Mouse (Mus musculus) retina, embryonic 14.5 days (tissue): Measurements from ENCODE around the gene H2-DMb2.
A peak's percentile ranks its signal among the peaks of the same experiment; 100 is the strongest.

ENCODE experiments used
- DNase-seq: peaks from one replicate; pipeline ENCODE4 v3.0.0-alpha.2; 2015; ENCODE audit warnings: low spot score

H2-DMb2 gene

DNA sequence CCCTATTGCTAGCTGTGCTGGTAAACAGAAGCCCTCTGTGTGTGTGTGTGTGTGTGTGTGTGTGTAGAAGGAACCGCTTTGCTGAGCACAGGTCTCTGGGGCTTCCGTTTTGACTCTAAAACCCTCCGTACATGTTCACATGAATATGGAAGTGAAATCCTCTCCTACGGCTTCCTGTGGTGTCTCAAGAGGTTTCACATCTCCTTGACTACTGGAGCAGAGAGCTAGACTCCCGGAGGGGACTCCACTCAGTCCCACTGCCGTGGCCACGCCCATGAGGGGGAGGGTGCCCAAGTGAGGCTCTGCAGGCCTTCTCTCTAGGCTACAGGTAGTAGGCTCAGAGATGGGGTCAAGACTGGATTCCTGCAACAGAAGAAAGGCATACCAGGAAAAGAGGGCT, at the start of gene H2-DMb2:
H2-DMb2 (plus strand) TSS at position 275 of the 400 bp plus-strand sequence.
- peak; percentile 23 for DNase-seq

DNA sequence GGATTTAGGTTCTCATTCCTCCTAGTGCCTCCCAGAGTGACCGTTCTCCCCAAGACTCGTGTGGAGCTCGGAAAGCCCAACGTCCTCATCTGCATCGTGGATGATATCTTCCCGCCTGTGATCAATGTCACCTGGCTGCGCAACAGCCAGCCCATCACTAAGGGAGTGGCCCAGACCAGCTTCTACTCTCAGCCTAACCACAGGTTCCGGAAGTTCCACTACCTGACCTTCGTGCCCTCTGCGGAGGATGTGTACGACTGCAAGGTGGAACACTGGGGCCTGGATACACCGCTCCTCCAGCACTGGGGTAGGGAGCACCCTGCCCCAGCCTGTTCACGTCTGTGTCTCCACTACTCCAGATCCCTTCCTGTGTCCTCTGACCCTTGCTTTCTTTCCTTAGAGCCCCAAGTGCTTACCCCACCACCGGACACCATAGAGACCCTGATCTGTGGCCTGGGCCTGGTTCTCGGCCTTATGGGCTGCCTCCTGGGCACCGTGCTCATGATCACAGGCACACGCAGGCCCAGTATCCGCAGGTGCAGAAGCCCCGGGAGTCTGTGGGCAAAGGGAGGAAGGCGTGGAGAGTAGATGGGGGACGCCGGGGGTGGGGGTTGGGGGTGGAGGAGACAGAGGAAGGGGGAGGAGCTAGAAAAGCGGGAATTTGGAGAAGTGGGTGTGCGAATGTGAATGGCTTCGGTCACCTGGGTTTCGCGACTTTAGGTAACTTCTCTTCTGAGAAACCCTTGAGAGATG, 48.6 kb upstream of the H2-DMb2 start:
- DNase-seq, result no peak

DNA sequence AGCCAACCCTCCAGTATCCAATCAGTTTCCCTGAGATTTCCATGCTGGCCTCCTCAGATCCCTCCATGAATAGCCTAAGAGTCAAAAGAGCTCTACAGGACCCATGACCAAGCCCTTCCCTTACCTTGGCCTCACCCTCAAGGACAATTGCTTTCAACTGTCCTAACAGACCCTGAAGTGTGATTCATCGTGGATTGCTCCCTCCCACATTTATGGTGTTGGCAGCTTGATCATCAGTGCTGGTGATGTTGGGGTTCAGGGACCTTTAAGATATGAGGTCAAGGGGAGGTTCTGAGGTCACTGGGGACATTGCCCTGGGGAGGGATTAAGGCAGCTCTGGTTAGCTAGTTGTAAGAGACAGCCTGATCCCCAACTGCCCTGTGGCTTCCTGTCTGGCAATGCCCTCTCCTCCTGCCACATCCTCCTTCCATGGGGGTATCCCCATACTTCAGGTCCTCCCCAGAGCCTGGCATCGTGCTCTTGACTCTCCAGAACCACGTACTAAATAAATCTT, 46.6 kb upstream of the H2-DMb2 start:
- DNase-seq, result no peak

DNA sequence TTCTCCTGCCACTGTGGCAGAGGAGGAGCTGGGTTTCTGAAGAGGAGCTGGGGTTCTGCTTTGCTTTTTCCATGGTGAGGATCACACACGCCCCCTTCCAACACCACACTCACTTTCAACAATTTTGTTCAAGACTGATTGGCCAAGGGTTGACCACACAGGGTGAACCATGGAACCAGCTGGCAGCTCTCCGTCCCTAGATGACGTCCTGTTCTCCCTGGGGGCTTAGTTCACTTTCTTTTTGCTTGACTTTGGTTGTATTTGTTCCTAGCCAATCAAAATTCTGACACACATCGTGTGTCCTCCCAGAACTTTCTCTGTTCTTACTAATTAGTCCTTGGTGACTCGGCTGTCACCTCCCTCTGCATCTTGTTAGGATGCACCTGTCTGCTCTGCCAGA, 45.8 kb upstream of the H2-DMb2 start:
- no peak for DNase-seq

DNA sequence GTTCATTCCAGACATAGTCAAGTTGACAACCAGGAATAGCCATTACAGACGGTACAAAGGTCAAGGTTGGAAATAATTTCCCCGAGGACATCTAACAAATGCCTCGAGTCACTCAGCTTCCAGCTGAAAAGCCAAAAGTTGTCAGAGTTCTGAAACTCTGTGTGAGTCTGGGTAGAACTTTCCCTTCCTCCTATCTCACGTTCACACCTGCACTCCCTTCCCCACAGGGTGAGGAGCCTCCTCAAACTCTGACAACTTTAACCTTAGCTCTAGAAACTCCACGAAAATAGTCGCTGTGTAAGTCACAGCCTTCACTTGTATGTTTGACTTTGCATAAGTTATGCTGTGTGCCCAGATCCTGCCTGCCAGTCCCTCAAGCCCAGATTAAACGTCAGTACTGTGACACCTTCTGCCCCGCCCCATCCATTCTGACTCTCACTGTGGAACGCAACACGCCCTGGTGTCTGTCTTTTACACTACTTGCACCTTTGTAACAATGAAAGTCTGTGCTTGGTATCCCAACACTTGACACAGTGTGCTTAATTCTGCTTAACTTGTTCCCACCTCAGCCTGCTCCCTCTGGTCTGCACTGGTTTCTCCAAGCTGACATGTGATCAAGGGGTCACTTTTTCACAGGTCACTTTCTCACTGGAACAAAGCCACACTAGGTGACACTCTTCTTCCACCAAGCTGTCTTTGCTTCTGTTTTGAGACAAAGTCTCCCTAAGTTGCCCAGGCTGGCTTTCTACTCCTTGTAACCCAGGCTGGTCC, 44.2 kb upstream of the H2-DMb2 start:
- DNase-seq, result no peak

DNA sequence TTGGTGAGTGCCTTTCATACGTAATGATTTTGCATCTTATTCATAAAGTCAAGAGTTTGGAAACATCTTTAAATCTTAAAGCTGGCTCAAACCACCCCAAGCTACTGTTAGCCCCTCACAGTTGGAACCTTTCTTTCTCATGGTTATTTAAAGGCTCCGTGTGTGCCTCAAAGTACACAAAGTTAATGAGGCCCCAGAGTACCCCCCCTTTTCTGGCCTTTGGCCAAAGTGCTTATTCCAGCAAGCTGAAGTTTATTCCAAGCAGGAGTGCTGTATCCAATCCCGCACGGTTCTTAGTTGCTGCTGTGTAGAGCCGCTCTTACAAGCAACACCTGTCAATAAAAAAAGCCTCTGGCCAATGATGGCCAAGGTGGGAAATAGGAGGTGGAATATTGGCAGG, 43.6 kb upstream of the H2-DMb2 start:
- DNase-seq, result no peak

DNA sequence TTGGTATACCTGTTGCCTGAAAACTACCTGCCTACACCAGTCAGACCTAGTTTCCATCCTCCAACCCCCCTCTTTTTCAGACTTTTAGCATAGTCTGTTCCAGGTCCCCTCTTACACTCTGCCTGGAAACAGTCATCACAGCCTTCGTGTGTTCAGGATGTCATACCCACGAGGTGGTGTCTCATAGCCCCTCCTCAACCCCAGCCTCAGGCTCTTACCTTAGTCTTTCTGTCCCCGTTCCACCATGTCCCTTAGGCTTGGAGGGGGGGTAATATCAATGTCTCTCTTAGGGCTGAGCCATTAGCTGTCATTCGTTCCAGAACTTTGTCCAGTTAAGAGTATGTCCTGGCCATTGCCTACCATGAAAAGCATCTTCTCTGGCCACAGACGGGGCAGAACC, 41.9 kb upstream of the H2-DMb2 start:
- DNase-seq, result no peak

DNA sequence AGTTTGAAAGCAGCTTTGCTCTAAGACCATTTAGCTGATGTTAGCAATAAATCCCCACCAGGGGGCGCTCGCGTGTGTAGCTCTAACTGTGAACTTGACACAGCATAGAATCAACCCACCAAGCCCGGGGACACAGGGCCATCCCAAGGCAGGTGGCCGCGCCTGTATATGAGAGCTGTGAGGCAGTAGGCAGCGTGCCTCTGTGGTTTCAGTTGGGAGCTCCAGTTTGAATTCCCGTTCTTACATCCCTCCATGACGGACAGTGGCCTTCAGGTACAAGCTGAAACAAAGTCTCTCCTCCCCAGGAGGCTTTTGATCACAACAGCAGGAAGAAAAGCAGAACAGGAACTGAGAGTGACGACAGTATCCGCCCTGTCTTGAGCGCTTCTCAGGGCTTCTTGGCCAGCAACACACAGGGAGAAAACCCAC, 41.5 kb upstream of the H2-DMb2 start:
- DNase-seq, result peak; percentile 99

DNA sequence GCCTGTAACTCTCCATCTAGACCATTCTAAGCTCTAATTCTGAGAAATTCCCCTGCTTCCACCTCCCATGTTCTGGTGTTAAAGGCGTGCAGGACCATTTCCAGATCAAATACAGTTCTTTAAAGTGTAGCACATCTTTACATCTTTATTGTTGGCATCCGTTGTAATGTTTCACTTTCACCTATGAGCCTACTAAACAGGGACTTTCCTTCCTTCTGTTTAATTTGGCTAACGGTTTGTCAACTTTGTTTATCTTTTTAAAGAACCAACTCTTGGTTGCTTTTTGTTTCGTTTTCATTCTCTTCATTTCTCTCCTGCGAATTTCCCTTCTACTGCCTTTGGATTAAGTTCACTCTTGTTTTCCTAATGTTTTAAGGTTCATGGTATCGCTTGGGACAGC, 40.3 kb upstream of the H2-DMb2 start:
- DNase-seq, result no peak

DNA sequence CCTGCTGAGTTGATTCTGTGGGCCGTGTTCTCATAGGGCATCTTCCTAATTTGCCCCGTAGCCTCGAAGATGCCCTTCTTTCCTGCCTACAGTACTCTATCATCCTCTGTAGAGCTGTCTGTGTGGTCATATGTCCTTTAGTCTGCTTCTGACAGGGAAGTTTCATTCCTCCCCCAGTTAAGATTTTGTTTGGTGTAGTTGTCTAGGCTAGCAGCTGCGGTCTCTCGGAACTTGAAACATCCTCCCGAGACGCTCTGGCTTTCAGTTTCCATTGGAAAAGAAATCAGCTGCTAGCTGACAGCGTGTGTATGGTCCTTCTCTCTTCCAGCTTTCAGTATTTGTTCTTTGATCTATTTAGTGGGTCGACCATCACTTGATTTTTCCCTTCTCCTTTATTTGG, 38.3 kb upstream of the H2-DMb2 start:
- DNase-seq, result no peak

DNA sequence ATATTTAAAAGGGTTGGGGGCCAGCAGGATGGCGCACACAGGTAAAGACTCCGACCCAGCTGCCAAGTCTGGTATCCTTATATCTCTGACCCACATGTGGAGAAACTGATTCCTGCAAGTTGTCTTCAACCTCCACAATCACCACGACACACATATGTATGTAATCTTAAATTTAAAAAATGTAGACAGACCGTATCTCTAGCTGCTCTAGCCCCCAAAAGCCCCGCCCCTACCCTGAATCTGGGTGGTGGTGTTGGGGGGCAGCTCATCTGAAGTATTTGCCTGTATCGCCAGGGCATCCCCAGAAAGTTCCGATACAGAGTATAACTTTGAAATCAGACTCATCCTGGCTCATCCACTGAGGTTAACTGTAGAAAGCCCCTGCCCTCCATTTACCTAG, 36.6 kb upstream of the H2-DMb2 start:
- DNase-seq, result no peak

DNA sequence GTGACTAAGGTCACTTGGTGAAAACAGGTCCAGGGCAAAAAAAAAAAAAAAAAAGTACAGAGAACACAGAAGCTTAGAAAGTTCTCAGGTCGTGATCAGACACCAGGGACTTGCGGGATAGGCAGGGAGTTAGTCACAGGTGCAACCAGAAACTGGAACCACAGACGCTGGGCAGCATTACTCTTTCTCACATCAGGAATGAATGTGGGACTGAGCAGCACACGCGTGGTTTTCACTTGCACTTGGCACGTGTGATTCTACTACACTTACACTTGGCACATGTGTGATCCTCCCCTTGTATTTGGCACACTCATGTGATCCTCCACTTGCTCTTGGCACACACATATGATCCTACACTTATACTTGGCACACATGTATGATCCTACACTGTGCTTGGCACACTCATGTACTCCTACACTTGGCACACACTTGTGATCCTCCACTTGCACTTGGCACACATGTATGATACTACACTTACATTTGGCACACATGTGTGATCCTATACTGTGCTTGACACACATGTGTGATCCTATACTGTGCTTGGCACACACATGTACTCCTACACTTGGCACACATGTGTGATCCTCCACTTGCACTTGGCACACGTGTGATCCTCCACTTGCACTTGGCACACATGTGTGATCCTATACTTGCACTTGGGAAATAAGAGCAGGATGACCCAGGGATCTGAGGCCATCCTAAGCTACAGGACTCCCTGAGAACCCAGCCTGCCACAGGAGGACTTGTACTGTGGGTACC, 35.8 kb upstream of the H2-DMb2 start:
- no peak for DNase-seq

DNA sequence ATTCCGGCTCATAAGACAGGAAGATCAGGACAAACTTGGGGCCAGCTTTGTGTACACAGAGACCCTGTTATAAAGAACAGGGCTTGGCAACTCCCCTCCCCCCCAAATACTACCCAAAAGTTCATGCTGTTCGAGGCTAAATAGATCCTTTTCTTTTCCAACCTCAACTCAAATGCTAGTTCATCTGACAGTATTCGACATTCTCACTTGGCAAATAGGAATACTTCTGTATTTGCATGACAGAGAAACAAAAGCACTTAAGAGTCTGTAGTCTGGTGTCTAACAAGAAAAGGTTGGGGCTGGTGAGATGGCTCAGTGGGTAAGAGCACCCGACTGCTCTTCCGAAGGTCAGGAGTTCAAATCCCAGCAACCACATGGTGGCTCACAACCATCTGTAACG, 34.6 kb upstream of the H2-DMb2 start:
- DNase-seq, result no peak

DNA sequence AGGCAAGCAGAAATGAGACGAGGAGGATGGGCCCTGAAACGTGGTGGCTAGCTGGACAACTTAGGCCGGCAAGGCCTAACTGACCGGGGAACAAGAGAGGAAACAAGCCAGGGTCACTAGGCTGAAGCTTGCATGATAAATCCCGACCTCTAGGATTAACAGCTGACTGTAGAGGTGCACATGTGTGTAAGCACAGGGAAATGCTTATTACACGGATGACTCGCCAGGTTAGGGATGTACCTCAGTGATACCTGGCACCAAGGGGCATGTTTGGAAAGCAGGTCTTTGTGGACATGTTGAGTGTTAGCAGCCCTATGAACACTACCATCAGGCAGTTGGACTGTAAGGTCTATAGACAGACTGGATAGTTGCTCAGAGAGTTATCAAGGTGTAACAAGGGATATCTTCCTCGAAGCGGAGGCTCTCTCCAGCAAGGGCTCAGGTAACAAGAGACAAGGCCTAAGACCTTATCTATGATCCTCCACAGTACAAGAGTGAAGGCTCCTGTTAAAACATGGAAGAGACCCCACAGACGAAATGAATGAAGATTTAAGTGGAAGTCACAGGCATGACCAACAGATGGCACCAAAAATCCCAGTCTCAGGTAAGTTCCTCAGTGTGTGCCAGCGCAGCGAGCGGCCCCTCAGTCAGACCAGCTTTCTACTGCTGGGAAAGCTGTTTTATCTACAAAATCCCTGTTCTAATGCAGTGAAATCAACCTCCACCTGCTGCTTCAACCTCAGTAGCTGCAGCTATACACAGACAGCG, 33.9 kb upstream of the H2-DMb2 start:
- no peak for DNase-seq

DNA sequence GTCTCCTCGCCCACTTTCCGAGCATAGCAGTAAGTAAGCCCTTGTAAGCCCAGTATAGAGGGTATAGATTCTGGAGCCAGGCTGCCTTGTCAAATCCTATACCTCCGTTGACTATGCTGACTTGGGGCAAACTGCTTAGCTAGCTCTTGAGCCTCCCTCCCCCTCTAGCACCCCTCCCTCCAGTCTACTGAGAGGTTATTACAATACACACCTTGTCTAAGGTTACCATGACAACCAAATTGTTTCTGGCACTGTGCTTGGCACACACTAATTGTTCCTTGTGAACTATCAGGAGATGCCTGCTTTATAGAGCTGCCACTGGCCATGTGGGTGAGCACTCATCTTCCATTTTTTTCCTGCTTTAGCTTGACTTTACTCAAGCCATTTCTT, 33.3 kb upstream of the H2-DMb2 start:
- no peak for DNase-seq

DNA sequence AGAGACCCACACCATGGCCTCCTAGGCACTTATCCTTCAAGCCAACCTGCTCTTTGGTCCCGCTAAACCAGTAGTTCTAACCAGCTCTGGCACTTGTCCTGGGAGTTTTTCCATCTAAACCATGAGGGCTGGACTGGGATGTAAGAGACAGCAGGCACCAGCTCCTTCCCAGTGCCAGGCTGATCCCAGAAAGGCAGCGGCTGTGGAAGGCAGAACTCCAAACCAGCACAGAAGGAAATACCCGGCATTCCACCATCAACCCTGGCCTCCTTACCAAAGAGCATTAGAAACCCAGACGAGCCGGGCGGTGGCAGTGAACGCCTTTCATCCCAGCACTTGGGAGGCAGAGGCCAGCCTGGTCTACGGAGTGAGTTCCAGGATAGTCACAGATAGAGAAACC, 32.8 kb upstream of the H2-DMb2 start:
- no peak for DNase-seq

DNA sequence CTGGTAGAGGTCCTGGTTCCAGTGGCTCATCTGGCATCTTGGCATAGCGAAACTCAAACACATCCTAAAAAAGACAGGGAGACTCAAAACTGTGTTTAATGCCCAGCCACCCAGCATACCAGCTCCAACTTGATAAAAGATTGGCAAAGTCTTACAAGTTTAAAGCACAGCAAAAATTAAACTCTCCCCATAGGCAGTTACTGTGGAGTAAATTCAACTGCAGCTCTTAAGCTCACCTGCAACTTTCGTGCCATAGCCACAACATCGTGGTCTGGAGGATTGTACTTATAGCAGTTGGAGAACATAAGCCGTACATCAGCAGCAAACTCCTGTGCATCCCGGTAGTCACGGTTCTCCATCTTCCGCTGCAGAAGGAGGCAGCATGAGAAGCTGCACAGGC, 29.0 kb upstream of the H2-DMb2 start:
- DNase-seq, result no peak

DNA sequence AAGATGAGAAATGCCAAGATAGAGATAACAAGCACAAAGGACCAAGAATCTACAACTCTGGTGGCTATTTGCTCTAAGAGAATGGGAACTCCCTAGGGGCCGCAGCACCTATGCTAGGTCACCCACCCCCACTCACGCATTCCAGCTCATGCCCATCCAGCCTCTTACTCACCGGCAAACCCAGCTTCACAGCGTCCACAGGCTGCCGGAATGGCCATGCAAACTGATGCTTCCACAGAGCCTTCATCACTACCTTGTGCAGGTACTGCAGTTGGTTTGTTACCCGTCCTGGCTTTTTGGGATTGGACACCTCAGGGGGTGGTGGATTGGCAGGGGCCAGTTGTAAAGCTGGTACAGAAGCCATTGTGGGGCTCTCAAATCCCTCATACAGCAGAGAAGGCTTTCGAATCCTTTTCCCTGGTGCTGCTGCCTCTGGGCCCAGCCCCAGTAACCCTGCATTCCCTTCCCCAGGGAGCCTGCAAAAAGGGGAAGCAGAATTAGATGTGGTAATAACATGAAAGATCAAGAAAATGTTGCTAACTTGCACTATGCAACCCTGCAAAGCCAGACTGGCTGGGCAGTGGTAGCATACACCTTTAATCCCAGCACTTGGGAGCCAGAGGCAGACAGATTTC, 26.3 kb upstream of the H2-DMb2 start:
- no peak for DNase-seq

DNA sequence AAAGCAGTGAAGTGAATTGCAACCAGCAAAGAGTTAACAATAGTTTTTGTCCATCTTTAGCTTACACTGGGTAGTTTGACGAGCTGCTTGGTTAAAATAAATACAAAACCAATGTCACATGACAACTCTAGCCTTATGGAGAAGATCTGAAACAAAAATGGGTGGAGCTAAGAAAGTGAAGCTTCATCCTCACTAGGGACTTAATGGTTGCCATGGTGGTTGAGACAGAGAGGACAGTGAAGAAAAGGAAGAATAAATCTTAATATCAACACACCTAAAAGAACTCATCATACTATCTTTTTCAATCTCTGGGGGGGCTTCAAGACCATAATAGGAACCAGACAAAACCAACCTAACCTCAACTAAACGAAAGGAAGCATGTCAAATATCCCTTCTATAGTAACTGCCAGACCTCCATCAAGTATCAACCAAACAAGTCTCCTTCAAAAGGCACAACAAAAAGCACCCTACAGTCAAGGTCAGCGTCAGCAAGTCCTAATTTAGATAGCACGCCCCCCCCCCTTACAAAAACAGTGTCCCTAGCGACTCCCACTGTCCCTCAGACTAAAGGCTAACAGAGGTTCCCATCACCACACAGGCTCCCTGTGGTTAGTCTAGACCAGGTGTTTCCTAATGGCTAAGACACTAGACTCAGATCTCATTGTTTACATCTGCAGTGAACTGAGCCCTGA, 25.5 kb upstream of the H2-DMb2 start:
- DNase-seq, result peak; percentile 44

DNA sequence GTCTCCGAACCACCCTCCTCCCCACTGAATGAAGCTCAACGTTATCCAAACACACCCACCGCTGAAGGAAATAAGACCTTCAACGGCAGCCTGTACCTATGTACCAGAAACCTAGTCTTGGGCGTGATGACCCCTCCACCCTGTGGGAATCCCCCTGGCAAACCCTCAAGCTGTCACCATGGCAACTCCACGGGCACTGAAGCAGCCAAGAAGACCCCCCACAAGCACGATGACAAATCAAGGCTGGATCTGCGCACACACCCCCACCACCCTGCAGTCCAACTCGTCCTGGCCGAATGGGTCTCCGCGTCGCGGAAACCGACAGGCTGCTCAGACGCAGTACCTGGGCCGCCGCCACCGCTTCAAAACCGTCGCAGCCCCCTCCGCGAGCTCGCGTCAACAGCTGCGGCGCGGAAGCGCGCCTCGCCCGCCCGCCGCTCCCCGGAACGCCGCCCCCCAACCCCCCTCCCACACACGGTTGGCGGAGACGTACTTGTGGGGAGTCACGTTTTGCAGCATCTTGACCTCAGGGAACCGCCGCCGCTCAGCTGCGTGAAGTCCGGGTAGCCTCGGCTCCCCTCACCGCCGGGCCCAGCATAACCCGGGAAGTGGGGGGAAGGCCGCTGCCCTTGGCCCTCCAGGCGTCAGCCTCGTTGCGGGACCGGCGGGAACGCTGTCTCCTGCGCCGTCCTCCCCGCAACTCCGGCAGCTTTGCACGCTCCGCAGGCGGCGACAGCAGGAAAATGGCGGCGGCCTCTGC, 24.8 kb upstream of the H2-DMb2 start:
- peak; percentile 54 for DNase-seq
